Mouse (Mus musculus): Measurements from ENCODE around the gene Gsdmc4. TPM values are rescaled to one million over a fixed set of nuclear protein-coding genes. Genes with fewer than 3 reads are reported as not detected.
"Not testable (repeated sequence)": the region's sequence is repeated elsewhere in the genome, so short reads cannot be mapped to it uniquely, and the experiment has no call there.

The Gsdmc4 gene
- polyA plus RNA-seq, 1 experiment: not detected

GRCm38 (mm10) chr15:63931404-63931803 lies 19.3 kb upstream of the Gsdmc4 start:
- peaks cover 24% of the 10 kb centered on the region for H3K36me3 ChIP-seq (ENCODE audit: control insufficient read depth, insufficient read depth, low read length, poor library complexity, severe bottlenecking)
- no peak overlapping the region for H3K9ac ChIP-seq (ENCODE audit: low read depth, poor library complexity, severe bottlenecking)
- H3K4me1 ChIP-seq (ENCODE audit: control insufficient read depth, insufficient read depth, low read length): no peaks in the 10 kb centered on the region
- no peak for TF ChIP-seq EP300 (IDR thresholded peaks at IDR 0.05; ENCODE audit: insufficient read depth, low read depth, low read length)
- TF ChIP-seq POLR2A (IDR thresholded peaks at IDR 0.05; ENCODE audit: insufficient read depth, low read length): no peak
- TF ChIP-seq CTCF (IDR thresholded peaks at IDR 0.05; ENCODE audit: low read depth, low read length): no peak
- H3K27ac ChIP-seq (ENCODE audit: insufficient read depth, low read length): no peak overlapping the region
- H3K4me3 ChIP-seq (ENCODE audit: low read depth, low read length): no peak overlapping the region
- H3K9me3 ChIP-seq (replicated peaks; ENCODE audit: control insufficient read depth, insufficient read depth, low read length, poor library complexity, severe bottlenecking): no peaks in the 10 kb centered on the region
- no peaks in the 10 kb centered on the region for H3K27me3 ChIP-seq (ENCODE audit: control insufficient read depth, insufficient read depth, low read length, poor library complexity, severe bottlenecking)

DNA sequence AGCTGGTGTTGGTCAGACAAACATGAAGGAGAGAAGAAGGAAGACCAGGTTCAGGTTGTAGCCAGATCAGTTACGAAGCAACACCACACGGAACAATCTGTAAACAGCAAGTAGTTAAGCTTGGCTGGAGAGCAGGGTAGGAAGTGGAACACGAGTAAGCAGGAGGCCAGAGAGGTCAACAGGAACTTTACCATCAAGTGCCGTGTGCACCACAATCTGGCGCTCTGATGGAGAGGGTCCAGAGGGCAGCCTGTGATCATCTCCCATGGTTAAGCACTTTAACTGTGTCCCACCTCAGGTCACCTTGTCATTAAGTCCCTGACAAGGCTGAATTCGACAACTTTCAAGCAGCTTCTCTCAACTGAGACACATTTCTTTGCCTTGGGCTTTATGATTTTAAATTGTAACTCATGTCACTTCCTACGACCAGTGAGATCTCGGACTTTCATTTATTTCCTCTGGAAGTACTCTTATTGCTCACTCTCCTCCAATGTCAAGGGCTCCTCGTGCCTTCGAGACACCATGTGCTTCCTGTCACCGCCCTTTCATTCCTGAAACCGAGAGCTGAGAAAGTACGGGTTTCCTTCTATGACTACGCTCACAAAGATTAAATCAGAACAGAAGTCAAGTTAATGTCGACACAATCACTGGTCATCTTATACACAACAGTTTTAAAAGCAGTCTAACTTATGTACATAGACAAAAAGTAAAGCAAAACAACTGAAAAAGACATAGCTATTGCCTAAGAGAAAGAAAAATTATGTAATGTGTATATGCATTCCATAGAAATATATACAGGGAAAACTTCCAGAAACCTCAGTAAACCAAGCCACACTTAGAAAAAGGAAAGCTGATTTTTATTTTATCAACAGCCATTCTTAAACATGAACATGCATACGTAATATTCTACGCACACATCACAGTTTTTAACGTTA lies 18.3 kb upstream of the Gsdmc4 start:
- Histone ChIP-seq H3K36me3 (ENCODE audit: control insufficient read depth, insufficient read depth, low read length, poor library complexity, severe bottlenecking) (peaks cover 22% of the 10 kb centered on the region), H3K9me3 (replicated peaks; ENCODE audit: control insufficient read depth, insufficient read depth, low read length, poor library complexity, severe bottlenecking) (no peaks in the 10 kb centered on the region), H3K27me3 (ENCODE audit: control insufficient read depth, insufficient read depth, low read length, poor library complexity, severe bottlenecking) (no peaks in the 10 kb centered on the region), H3K9ac (ENCODE audit: low read depth, poor library complexity, severe bottlenecking) (no peak overlapping the region), H3K27ac (ENCODE audit: insufficient read depth, low read length) (no peak overlapping the region), H3K4me1 (ENCODE audit: control insufficient read depth, insufficient read depth, low read length) (no peaks in the 10 kb centered on the region), H3K4me3 (ENCODE audit: low read depth, low read length) (no peak overlapping the region)
- TF ChIP-seq POLR2A (IDR thresholded peaks at IDR 0.05; ENCODE audit: insufficient read depth, low read length): no peak
- no peak for TF ChIP-seq EP300 (IDR thresholded peaks at IDR 0.05; ENCODE audit: insufficient read depth, low read depth, low read length)
- TF ChIP-seq CTCF (IDR thresholded peaks at IDR 0.05; ENCODE audit: low read depth, low read length): no peak

GRCm38 (mm10) chr15:63926201-63926600 lies 14.1 kb upstream of the Gsdmc4 start:
- Histone ChIP-seq H3K27ac (ENCODE audit: insufficient read depth, low read length) (no peak overlapping the region), H3K36me3 (ENCODE audit: control insufficient read depth, insufficient read depth, low read length, poor library complexity, severe bottlenecking) (peaks cover 10% of the 10 kb centered on the region), H3K4me1 (ENCODE audit: control insufficient read depth, insufficient read depth, low read length) (no peaks in the 10 kb centered on the region), H3K27me3 (ENCODE audit: control insufficient read depth, insufficient read depth, low read length, poor library complexity, severe bottlenecking) (no peaks in the 10 kb centered on the region), H3K9me3 (replicated peaks; ENCODE audit: control insufficient read depth, insufficient read depth, low read length, poor library complexity, severe bottlenecking) (no peaks in the 10 kb centered on the region), H3K9ac (ENCODE audit: low read depth, poor library complexity, severe bottlenecking) (no peak overlapping the region), H3K4me3 (ENCODE audit: low read depth, low read length) (no peak overlapping the region)
- TF ChIP-seq CTCF (IDR thresholded peaks at IDR 0.05; ENCODE audit: low read depth, low read length): no peak
- TF ChIP-seq POLR2A (IDR thresholded peaks at IDR 0.05; ENCODE audit: insufficient read depth, low read length): no peak
- TF ChIP-seq EP300 (IDR thresholded peaks at IDR 0.05; ENCODE audit: insufficient read depth, low read depth, low read length): no peak

DNA sequence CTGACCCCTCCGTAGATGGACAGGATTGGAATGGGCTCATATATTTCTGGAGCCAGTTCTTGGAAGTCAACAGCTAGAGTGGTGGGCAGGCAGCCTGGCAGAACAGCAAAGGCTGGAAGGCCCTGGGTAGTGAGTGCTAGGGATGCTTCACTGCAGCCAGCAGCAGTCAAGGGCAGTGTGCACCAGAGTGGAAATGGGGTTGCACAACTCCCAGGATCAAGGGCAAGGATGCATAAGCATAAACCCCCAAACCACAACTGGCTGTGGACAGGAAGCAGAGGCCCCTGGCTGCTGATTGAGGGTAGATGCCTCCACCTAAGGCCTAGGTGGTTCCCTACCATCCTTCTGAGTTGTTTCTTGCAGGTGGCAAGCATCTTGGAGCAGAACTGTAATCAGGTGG lies 12.4 kb upstream of the Gsdmc4 start:
- Histone ChIP-seq H3K27ac (ENCODE audit: insufficient read depth, low read length) (no peak overlapping the region), H3K9ac (ENCODE audit: low read depth, poor library complexity, severe bottlenecking) (no peak overlapping the region), H3K4me3 (ENCODE audit: low read depth, low read length) (no peak overlapping the region), H3K27me3 (ENCODE audit: control insufficient read depth, insufficient read depth, low read length, poor library complexity, severe bottlenecking) (no peaks in the 10 kb centered on the region), H3K4me1 (ENCODE audit: control insufficient read depth, insufficient read depth, low read length) (no peaks in the 10 kb centered on the region), H3K36me3 (ENCODE audit: control insufficient read depth, insufficient read depth, low read length, poor library complexity, severe bottlenecking) (no peaks in the 10 kb centered on the region), H3K9me3 (replicated peaks; ENCODE audit: control insufficient read depth, insufficient read depth, low read length, poor library complexity, severe bottlenecking) (no peaks in the 10 kb centered on the region)
- no peak for TF ChIP-seq EP300 (IDR thresholded peaks at IDR 0.05; ENCODE audit: insufficient read depth, low read depth, low read length)
- TF ChIP-seq CTCF (IDR thresholded peaks at IDR 0.05; ENCODE audit: low read depth, low read length): no peak
- TF ChIP-seq POLR2A (IDR thresholded peaks at IDR 0.05; ENCODE audit: insufficient read depth, low read length): no peak

- not testable (repeated sequence) for H3K9ac ChIP-seq (ENCODE audit: low read depth, poor library complexity, severe bottlenecking); H3K4me1 ChIP-seq (ENCODE audit: control insufficient read depth, insufficient read depth, low read length); H3K27ac ChIP-seq (ENCODE audit: insufficient read depth, low read length); H3K9me3 ChIP-seq (replicated peaks; ENCODE audit: control insufficient read depth, insufficient read depth, low read length, poor library complexity, severe bottlenecking); H3K4me3 ChIP-seq (ENCODE audit: low read depth, low read length); H3K27me3 ChIP-seq (ENCODE audit: control insufficient read depth, insufficient read depth, low read length, poor library complexity, severe bottlenecking); H3K36me3 ChIP-seq (ENCODE audit: control insufficient read depth, insufficient read depth, low read length, poor library complexity, severe bottlenecking)
These were observed 9.5 kb upstream of the Gsdmc4 start for GRCm38 (mm10) chr15:63921618-63922017.

- H3K27me3 ChIP-seq (ENCODE audit: control insufficient read depth, insufficient read depth, low read length, poor library complexity, severe bottlenecking); H3K4me3 ChIP-seq (ENCODE audit: low read depth, low read length); H3K36me3 ChIP-seq (ENCODE audit: control insufficient read depth, insufficient read depth, low read length, poor library complexity, severe bottlenecking); H3K9me3 ChIP-seq (replicated peaks; ENCODE audit: control insufficient read depth, insufficient read depth, low read length, poor library complexity, severe bottlenecking); H3K4me1 ChIP-seq (ENCODE audit: control insufficient read depth, insufficient read depth, low read length); H3K27ac ChIP-seq (ENCODE audit: insufficient read depth, low read length); H3K9ac ChIP-seq (ENCODE audit: low read depth, poor library complexity, severe bottlenecking): not testable (repeated sequence)
These were observed 7.6 kb upstream of the Gsdmc4 start for GRCm38 (mm10) chr15:63919728-63920127.

- H3K4me3 ChIP-seq (ENCODE audit: low read depth, low read length); H3K4me1 ChIP-seq (ENCODE audit: control insufficient read depth, insufficient read depth, low read length); H3K27me3 ChIP-seq (ENCODE audit: control insufficient read depth, insufficient read depth, low read length, poor library complexity, severe bottlenecking); H3K9ac ChIP-seq (ENCODE audit: low read depth, poor library complexity, severe bottlenecking); H3K36me3 ChIP-seq (ENCODE audit: control insufficient read depth, insufficient read depth, low read length, poor library complexity, severe bottlenecking); H3K9me3 ChIP-seq (replicated peaks; ENCODE audit: control insufficient read depth, insufficient read depth, low read length, poor library complexity, severe bottlenecking); H3K27ac ChIP-seq (ENCODE audit: insufficient read depth, low read length): not testable (repeated sequence)
These were observed 4.5 kb upstream of the Gsdmc4 start for GRCm38 (mm10) chr15:63916584-63916983.

- H3K9me3 ChIP-seq (replicated peaks; ENCODE audit: control insufficient read depth, insufficient read depth, low read length, poor library complexity, severe bottlenecking); H3K27me3 ChIP-seq (ENCODE audit: control insufficient read depth, insufficient read depth, low read length, poor library complexity, severe bottlenecking); H3K27ac ChIP-seq (ENCODE audit: insufficient read depth, low read length); H3K9ac ChIP-seq (ENCODE audit: low read depth, poor library complexity, severe bottlenecking); H3K36me3 ChIP-seq (ENCODE audit: control insufficient read depth, insufficient read depth, low read length, poor library complexity, severe bottlenecking); H3K4me3 ChIP-seq (ENCODE audit: low read depth, low read length); H3K4me1 ChIP-seq (ENCODE audit: control insufficient read depth, insufficient read depth, low read length): not testable (repeated sequence)
These were observed 2.2 kb downstream of the Gsdmc4 start for GRCm38 (mm10) chr15:63909896-63910295.
